Mouse (Mus musculus) bone marrow macrophage, adult 2 months (primary cell): ENCODE results near the gene Tent5b.

Experiments used
- CTCF ChIP-seq: IDR thresholded peaks from 2 replicates; pipeline ENCODE4 v1.5.1; 2012; ENCODE audit warnings: low read depth, mild to moderate bottlenecking, low read length, moderate library complexity
- POLR2A ChIP-seq: IDR thresholded peaks from 2 replicates; pipeline ENCODE4 v1.6.1; 2012; ENCODE audit warnings: mild to moderate bottlenecking, low read depth, low read length, borderline replicate concordance

DNA sequence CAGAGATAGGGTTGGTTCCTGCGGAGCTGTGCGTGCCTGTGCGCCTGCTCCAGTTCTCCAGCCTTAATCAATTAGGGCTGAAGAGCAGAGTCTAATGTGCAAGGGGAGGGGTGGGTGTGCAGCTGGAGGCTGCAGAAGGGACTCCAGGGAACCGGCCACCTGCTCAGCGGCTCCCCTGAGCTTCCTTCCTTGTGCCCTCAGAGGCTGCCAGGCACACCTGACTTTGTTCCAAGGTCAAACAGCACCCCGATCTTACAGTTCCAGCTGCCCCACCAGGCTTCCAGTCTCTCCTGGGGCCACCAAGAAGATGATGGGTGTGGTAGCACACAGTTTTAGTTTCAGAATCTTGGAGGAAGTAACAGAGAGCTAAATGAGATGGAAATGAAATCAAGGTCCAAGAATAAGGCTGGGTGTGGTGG lies 39.5 kb upstream of the Tent5b start:
- no peak for TF ChIP-seq POLR2A
- no peak for TF ChIP-seq CTCF
